Mouse (Mus musculus) lung, adult 2 months (tissue): ENCODE results near the gene Otud7b. TPM values are rescaled to one million over a fixed set of nuclear protein-coding genes. Genes with fewer than 3 reads are reported as not detected.

ENCODE experiments used
- DNase-seq: peaks from one replicate; pipeline ENCODE4 v3.0.0; 2022
- H3K4me1 ChIP-seq: fragments of 200-500 bp; 2 replicates; pipeline ENCODE4 v1.6.1; 2011; ENCODE audit warnings: low read length; ENCODE audit not compliant: control insufficient read depth, insufficient read depth
- H3K4me3 ChIP-seq: fragments of 200-500 bp; replicated peaks from 2 replicates; pipeline ENCODE3; 2011; ENCODE audit warnings: low read depth, mild to moderate bottlenecking, control low read depth, low read length; ENCODE audit errors: extremely low read depth
- CTCF ChIP-seq: fragments of 200-500 bp; IDR thresholded peaks from 2 replicates; pipeline ENCODE4 v1.5.1; 2011; ENCODE audit warnings: mild to moderate bottlenecking, low read length, control low read depth; ENCODE audit not compliant: insufficient read depth
- POLR2A ChIP-seq: fragments of 200-500 bp; IDR thresholded peaks from 2 replicates; pipeline ENCODE4 v1.6.1; 2011; ENCODE audit warnings: low read depth, mild to moderate bottlenecking, control low read depth, low read length, borderline replicate concordance; ENCODE audit errors: extremely low read depth
- WGBS: fragments of 180-500 bp; shearing (Covaris S2); methylation state at CpG from one replicate; pipeline ENCODE4 v1.1.7; 2018; 5-methylcytosine and 5-hydroxymethylcytosine counted together
- polyA plus RNA-seq: library from polyadenylated mRNA; depleted of rRNA; stranded (reverse); fragments of >200 nt; gene quantifications from 2 replicates; pipeline ENCODE4 v1.2.3, GENCODE M21; 2012

The Otud7b gene
- polyA plus RNA-seq, 1 experiment, result 25.6 TPM

- 89% methylated on average over 6 of the region's 6 CpGs for WGBS
- no peak for DNase-seq
These were observed 70.9 kb downstream of the Otud7b start for GRCm38 (mm10) chr3:96175251-96175650.

GRCm38 (mm10) chr3:96178427-96178826, 74.1 kb downstream of the Otud7b start:
- WGBS, result 93% methylated on average over 4 of the region's 4 CpGs
- no peak for DNase-seq
- H3K4me3 ChIP-seq, result no peak overlapping the region
- no peak for TF ChIP-seq CTCF
- no peak for TF ChIP-seq POLR2A
- H3K4me1 ChIP-seq, result no peaks in the 10 kb centered on the region

More at GRCm38 (mm10) chr3:96175251-96175650, 70.9 kb downstream of the Otud7b start:
- Histone ChIP-seq H3K4me1 (peaks cover 7% of the 10 kb centered on the region), H3K4me3 (no peak overlapping the region)
- TF ChIP-seq CTCF, result no peak
- no peak for TF ChIP-seq POLR2A

GRCm38 (mm10) chr3:96178902-96179301, 74.6 kb downstream of the Otud7b start:
- Histone ChIP-seq H3K4me3 (no peak overlapping the region), H3K4me1 (no peaks in the 10 kb centered on the region)
- DNase-seq, result no peak
- TF ChIP-seq POLR2A (no peak), CTCF (no peak)
- 82% methylated on average over 2 of the region's 2 CpGs for WGBS

GRCm38 (mm10) chr3:96179531-96179930, 75.2 kb downstream of the Otud7b start:
- Histone ChIP-seq H3K4me3 (no peak overlapping the region), H3K4me1 (no peaks in the 10 kb centered on the region)
- 35% methylated on average over 4 of the region's 4 CpGs for WGBS
- TF ChIP-seq POLR2A, result no peak
- TF ChIP-seq CTCF, result no peak
- DNase-seq, result no peak

GRCm38 (mm10) chr3:96180727-96181477, 76.6 kb downstream of the Otud7b start, which contains the start of gene Sv2a:
Sv2a (plus strand) TSS chr3:96181151.
- Histone ChIP-seq H3K4me3 (peak within 1 kb of the TSS; percentile 41), H3K4me1 (no peaks in the 10 kb centered on the region)
- 1% methylated on average over 20 of the region's 23 CpGs for WGBS
- no peak for DNase-seq
- TF ChIP-seq CTCF (no peak), POLR2A (no peak)

- no peak for TF ChIP-seq CTCF
- TF ChIP-seq POLR2A, result no peak
- DNase-seq, result no peak
- Histone ChIP-seq H3K4me1 (no peaks in the 10 kb centered on the region), H3K4me3 (no peak overlapping the region)
- 47% methylated on average over 12 of the region's 12 CpGs for WGBS
These were observed 77.4 kb downstream of the Otud7b start for GRCm38 (mm10) chr3:96181510-96182381.

GRCm38 (mm10) chr3:96182382-96182776, 78.1 kb downstream of the Otud7b start:
- DNase-seq, result no peak
- Histone ChIP-seq H3K4me3 (no peak overlapping the region), H3K4me1 (no peaks in the 10 kb centered on the region)
- 26% methylated on average over 4 of the region's 4 CpGs for WGBS
- TF ChIP-seq CTCF (no peak), POLR2A (no peak)

GRCm38 (mm10) chr3:96192977-96193376, 88.7 kb downstream of the Otud7b start:
- TF ChIP-seq CTCF, result no peak
- TF ChIP-seq POLR2A, result no peak
- DNase-seq, result no peak
- 0 out of 2 replicates have a peak, but pooled peaks cover 2% of the 10 kb centered on the region for H3K4me1 ChIP-seq
- 62% methylated on average over 12 of the region's 12 CpGs for WGBS
- peak overlapping the region; percentile 8 for H3K4me3 ChIP-seq

- TF ChIP-seq CTCF (no peak), POLR2A (no peak)
These were observed 90.6 kb downstream of the Otud7b start for GRCm38 (mm10) chr3:96194966-96195365.

More at GRCm38 (mm10) chr3:96194966-96195365, 90.6 kb downstream of the Otud7b start:
- 0 out of 2 replicates have a peak, but pooled peaks cover 3% of the 10 kb centered on the region for H3K4me1 ChIP-seq
- no peak overlapping the region for H3K4me3 ChIP-seq
- 78% methylated on average over 10 of the region's 10 CpGs for WGBS
- DNase-seq, result no peak
